Mouse (Mus musculus) yolk sac, embryonic 10.5 days (tissue): ENCODE results near the gene Ctdspl2.

ENCODE experiments used
- DNase-seq: peaks from one replicate; pipeline ENCODE4 v3.0.0-alpha.2; 2017; ENCODE audit warnings: low spot score

Ctdspl2 gene

GRCm38 (mm10) chr2:122059365-122060115 lies 103.7 kb downstream of the Ctdspl2 start:
- no peak for DNase-seq
